Mouse (Mus musculus) gastrocnemius, adult 2 months (tissue): ENCODE results near the gene Tmem39b. TPM values are rescaled to one million over a fixed set of nuclear protein-coding genes. Genes with fewer than 3 reads are reported as not detected.

Source experiments
- DNase-seq: peaks from one replicate; pipeline ENCODE4 v3.0.0; 2022
- H3K27ac ChIP-seq: fragments of 200-600 bp; 2 replicates; pipeline ENCODE4 v1.8.1; 2022; ENCODE audit warnings: mild to moderate bottlenecking
- H3K4me3 ChIP-seq: fragments of 200-600 bp; 2 replicates; pipeline ENCODE4 v1.8.1; 2022; ENCODE audit warnings: mild to moderate bottlenecking, moderate library complexity
- CTCF ChIP-seq: fragments of 200-600 bp; IDR thresholded peaks from 2 replicates; pipeline ENCODE4 v1.8.1; 2022; ENCODE audit warnings: antibody characterized with exemption, mild to moderate bottlenecking, moderate library complexity
- intact Hi-C: fragments of 180-260 bp; cut with DNase I; formaldehyde crosslinking; loops from one replicate; pipeline ENCODE4 v1.15.1; 2025
- total RNA-seq, 2 experiments: library from RNA; stranded (reverse); gene quantifications; 2 replicates each; pipeline ENCODE4 v1.2.3; 2021

Tmem39b gene
- total RNA-seq, 2 experiments from 2014 or later, result 3.1 to 4.4 TPM

- Histone ChIP-seq H3K4me3 (peak within 1 kb of the TSS; percentile 93), H3K27ac (peak within 1 kb of the TSS; percentile 98)
- TF ChIP-seq CTCF, result no peak
- intact Hi-C loops, result loop anchor here (2.0 kb wide), 1 partner anchor 25 kb away; the partner anchor contains the start of gene Tmem39b
- peak; percentile 93 for DNase-seq
Observed at GRCm38 (mm10) chr4:129672083-129672877, 24.4 kb downstream of the Tmem39b start, which contains the start of gene Kpna6. Gene Kpna6, minus strand, starts transcription at chr4:129672767.

GRCm38 (mm10) chr4:129671491-129672082, 25.1 kb downstream of the Tmem39b start:
- peak; percentile 86 for TF ChIP-seq CTCF
- intact Hi-C loops, result loop anchor here (2.0 kb wide), 1 partner anchor 25 kb away; the partner anchor contains the start of gene Tmem39b
- peak overlapping the region; percentile 93 for H3K4me3 ChIP-seq
- H3K27ac ChIP-seq, result peak overlapping the region; percentile 98
- peak; percentile 53 for DNase-seq

- Histone ChIP-seq H3K4me3 (no peak overlapping the region), H3K27ac (no peak overlapping the region)
- no peak for TF ChIP-seq CTCF
- intact Hi-C loops, result no loop called here
- no peak for DNase-seq
Observed at GRCm38 (mm10) chr4:129662255-129662813, 34.3 kb downstream of the Tmem39b start.

- H3K27ac ChIP-seq, result no peak overlapping the region
- intact Hi-C loops, result no loop called here
- DNase-seq, result no peak
- TF ChIP-seq CTCF, result no peak
- no peak overlapping the region for H3K4me3 ChIP-seq
Observed at GRCm38 (mm10) chr4:129661584-129661983, 35.1 kb downstream of the Tmem39b start.

GRCm38 (mm10) chr4:129654770-129655169, 41.9 kb downstream of the Tmem39b start:
- H3K4me3 ChIP-seq, result no peak overlapping the region
- no peak overlapping the region for H3K27ac ChIP-seq
- intact Hi-C loops, result no loop called here
- no peak for DNase-seq
- TF ChIP-seq CTCF, result no peak

- no peak for DNase-seq
- Histone ChIP-seq H3K4me3 (no peak overlapping the region), H3K27ac (no peak overlapping the region)
- TF ChIP-seq CTCF, result no peak
- intact Hi-C loops, result no loop called here
Observed at GRCm38 (mm10) chr4:129650359-129650758, 46.3 kb downstream of the Tmem39b start.

- no peak overlapping the region for H3K4me3 ChIP-seq
- H3K27ac ChIP-seq, result no peak overlapping the region
- no peak for DNase-seq
- no peak for TF ChIP-seq CTCF
- intact Hi-C loops, result no loop called here
Observed at GRCm38 (mm10) chr4:129648656-129649055, 48.0 kb downstream of the Tmem39b start.

GRCm38 (mm10) chr4:129645204-129645603, 51.4 kb downstream of the Tmem39b start:
- intact Hi-C loops, result no loop called here
- H3K4me3 ChIP-seq, result no peak overlapping the region
- no peak for TF ChIP-seq CTCF
- no peak overlapping the region for H3K27ac ChIP-seq
- no peak for DNase-seq

GRCm38 (mm10) chr4:129641756-129642155, 54.9 kb downstream of the Tmem39b start:
- intact Hi-C loops, result loop anchor here (2.0 kb wide), 1 partner anchor 17 kb away; no protein-coding TSS in a partner anchor
- no peak for TF ChIP-seq CTCF
- peak overlapping the region; percentile 96 for H3K27ac ChIP-seq
- no peak for DNase-seq
- H3K4me3 ChIP-seq, result peak overlapping the region; percentile 84

- intact Hi-C loops, result loop anchor here (1.0 to 2.0 kb wide), 2 partner anchors 16 to 41 kb away; partner anchors contain the start of genes Eif3i and Tmem234
- Histone ChIP-seq H3K27ac (peak within 1 kb of the TSS; percentile 96), H3K4me3 (peak within 1 kb of the TSS; percentile 84)
- TF ChIP-seq CTCF, result no peak
- peak; percentile 97 for DNase-seq
Observed at GRCm38 (mm10) chr4:129640638-129641467, 55.8 kb downstream of the Tmem39b start, which contains the start of gene Txlna. Gene Txlna, minus strand, starts transcription at chr4:129641065.

- DNase-seq, result peak; percentile 61
- intact Hi-C loops, result loop anchor here (1.0 to 2.0 kb wide), 2 partner anchors 15 to 40 kb away; partner anchors contain the start of genes Eif3i and Tmem234
- TF ChIP-seq CTCF, result no peak
- peak overlapping the region; percentile 96 for H3K27ac ChIP-seq
- peak overlapping the region; percentile 84 for H3K4me3 ChIP-seq
Observed at GRCm38 (mm10) chr4:129640101-129640637, 56.5 kb downstream of the Tmem39b start.

- peak overlapping the region; percentile 84 for H3K4me3 ChIP-seq
- peak overlapping the region; percentile 96; the same call in 1 of the 2 replicates for H3K27ac ChIP-seq
- intact Hi-C loops, result no loop called here
- no peak for TF ChIP-seq CTCF
- no peak for DNase-seq
Observed at GRCm38 (mm10) chr4:129639221-129639620, 57.4 kb downstream of the Tmem39b start.
